Mouse (Mus musculus) myocyte (in vitro differentiated cells): ENCODE results near the gene Suco.

Source experiments
- MAX ChIP-seq: IDR thresholded peaks from one replicate; pipeline ENCODE4 v1.6.1; 2011; ENCODE audit warnings: low read depth, mild to moderate bottlenecking, control low read depth
- POLR2A ChIP-seq: IDR thresholded peaks from one replicate; pipeline ENCODE4 v1.6.1; 2011; ENCODE audit warnings: low read depth, mild to moderate bottlenecking, control low read depth, moderate library complexity; ENCODE audit not compliant: insufficient read length

DNA sequence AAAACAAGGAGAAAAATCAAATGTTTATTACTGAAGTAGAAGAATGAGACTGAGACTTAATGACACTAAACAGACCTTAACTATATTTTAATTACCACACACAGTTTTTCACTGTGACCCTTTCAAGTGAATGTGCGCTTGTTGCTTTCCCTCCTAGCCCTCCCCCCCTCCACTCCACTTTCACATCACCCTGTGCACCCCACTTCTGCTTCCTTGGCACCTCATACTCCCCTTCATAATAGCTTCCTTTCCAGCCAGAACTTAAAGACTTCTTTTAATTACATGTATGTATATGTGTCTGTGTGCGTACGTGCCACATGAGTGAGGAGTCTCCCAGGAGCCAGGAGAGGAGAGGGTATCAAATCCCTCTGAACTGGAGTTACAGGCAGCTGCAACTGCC is 12.3 kb upstream of the Suco start:
- no peak for TF ChIP-seq MAX
- TF ChIP-seq POLR2A: no peak
